Mouse (Mus musculus): ENCODE measurements around the gene Bank1.

Gene Bank1

DNA sequence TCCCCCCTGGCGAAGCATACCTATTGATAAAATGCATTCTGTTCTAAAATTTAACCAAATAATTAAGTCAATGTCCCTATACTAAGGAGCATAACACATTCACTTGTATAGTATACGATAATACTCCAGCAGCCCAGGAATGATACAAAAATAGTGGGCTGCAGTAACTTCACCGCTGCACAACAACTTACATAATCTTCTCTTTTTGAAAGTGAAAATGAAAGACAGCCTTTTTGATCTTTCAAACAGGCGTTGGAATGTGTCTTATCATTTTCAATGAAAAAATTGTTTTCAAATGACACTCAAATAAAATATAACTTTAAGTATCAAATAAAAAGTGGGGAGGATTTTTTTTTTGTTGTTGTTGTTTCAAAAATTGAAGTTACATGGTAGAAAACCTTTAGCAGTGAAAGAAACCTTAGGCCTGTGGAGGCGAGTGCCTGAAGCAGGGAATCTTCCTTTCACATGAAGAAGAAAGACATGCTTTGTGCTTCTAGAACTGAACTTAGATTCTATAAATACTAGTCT is 224.8 kb downstream of the Bank1 start:
- no peak for DNase-seq

DNA sequence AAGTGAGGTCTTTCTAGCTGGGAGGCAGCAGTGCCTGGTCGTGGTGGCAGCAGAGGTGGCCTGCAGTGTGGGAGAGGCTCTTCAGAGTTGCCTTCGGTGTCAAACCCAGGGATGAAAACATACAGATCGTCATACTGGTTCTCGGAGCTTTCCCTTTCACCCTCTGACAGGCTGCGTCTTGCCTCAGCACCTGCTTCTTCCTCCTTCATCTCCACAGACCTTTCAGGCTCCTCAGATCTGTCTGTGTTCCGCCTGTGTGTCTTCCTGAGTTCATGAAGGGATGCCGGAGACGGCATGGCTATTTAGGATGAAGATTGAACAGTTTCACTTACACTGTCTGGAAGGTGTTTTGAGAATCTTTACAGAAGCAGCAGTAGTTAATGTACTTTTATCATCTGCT is 225.6 kb downstream of the Bank1 start:
- DNase-seq: no peak

DNA sequence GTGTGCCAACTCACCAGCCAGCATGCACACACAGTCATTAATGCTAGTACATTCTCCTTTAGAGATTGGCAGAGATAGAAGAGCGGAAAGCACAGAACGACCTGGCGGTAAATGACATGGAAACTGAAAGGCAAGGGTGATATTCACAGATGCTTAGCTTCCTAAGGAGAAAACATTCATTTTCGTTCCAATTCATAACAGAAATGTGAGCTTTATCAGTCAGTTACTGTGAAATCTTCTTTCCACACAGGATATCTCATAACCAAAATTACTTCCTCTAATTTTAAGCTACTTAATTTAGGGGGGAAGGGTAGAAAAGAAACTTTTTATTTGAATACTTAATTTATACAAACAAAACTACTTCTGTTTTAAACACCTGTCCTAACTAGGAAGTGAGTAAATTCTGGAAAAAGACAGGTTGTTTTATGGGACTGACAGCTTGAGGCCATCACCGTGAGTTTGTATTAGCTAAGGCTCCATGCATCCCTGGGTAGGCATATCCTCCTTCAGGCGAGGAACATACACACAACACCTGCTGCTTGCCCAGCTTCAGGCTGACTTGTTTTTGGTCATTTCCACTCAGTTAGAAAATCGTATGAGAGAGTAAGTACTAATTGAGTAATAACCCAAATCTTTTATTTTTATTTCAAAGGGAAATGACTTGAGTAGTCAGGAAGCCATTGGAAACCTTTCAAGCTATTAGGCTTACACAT is 238.8 kb downstream of the Bank1 start:
- DNase-seq: no peak

GRCm38 (mm10) chr3:136086431-136086830 is 239.4 kb downstream of the Bank1 start:
- no peak for DNase-seq

DNA sequence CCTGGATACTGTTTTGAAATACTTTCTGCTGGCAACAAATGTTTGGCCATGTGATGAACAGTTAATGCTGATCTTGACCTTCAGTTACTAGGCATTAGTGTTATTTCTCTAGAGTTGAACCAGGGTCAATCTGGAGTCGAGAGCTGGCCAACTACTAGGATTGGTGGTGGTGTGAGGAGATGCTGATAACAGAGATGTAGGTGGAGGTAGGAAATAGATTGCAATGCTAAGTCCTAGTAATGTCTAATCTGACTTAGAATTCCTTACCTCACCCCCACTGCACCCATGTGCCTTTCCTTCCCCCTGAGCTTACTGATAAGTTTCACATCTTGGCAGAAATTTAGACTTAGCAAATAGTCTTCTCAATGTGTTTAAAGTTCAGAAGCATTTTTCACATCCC is 240.8 kb downstream of the Bank1 start:
- no peak for DNase-seq

- DNase-seq: peak in 1 of 2 experiments; percentile 9
These were observed 241.8 kb downstream of the Bank1 start for GRCm38 (mm10) chr3:136084066-136084465.

DNA sequence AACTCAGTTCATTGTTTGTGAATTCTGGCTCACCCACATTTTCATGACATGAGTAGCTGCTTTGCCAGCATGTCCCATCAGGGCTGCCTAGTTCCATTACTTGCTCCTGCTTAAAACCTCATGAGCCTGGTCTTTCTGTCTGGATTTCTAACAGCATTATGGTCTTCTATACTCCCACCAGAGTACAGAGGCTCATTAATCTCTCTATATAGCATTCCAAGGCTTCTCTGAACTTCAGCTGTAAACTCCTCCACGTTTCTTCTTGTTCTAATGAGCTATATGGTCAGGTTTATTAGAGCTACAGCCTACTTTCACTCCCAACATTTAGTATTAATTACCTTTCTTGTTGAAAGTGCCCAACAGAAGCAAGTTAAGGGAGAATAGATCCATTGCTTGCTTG is 244.6 kb downstream of the Bank1 start:
- no peak for DNase-seq

GRCm38 (mm10) chr3:136078535-136078934 is 247.3 kb downstream of the Bank1 start:
- no peak for DNase-seq

DNA sequence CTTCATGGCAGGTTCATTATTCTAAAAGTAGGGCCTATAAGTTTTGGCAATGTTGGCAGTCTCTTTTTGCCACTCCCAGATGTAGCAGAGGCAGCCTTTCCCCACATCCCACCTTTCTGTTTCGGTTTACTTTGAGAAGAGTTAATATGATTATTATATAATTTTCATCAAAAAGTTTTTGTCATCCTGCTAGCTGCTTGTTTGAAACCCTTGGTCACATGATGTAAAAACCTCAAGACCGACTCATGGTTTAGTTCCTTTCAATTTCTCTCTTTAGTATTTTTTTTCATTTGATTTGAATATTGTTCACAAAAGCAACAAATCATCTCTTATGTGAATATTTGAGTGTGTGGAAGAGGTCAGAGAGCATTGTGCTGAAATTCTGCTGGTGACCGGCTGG is 255.5 kb downstream of the Bank1 start:
- no peak for DNase-seq

DNA sequence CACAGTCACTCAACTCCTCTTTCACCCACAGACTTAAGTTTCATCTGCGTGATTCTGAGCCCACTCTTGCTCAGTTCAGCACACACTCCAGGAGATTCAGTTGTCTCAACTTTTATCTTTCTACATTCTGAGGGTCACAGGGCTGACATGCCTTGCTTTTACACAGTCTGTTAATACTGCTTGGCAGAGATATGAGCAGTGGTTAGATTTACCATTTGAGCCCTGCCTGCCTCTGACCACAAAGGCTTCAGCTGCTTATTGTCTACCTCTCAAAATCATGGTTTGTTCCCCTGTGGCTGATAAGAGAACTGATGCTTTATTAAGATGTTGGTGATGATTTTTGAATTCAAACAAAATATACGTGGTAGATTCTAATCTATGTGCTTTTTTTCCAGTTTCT is 264.0 kb downstream of the Bank1 start:
- no peak for DNase-seq

DNA sequence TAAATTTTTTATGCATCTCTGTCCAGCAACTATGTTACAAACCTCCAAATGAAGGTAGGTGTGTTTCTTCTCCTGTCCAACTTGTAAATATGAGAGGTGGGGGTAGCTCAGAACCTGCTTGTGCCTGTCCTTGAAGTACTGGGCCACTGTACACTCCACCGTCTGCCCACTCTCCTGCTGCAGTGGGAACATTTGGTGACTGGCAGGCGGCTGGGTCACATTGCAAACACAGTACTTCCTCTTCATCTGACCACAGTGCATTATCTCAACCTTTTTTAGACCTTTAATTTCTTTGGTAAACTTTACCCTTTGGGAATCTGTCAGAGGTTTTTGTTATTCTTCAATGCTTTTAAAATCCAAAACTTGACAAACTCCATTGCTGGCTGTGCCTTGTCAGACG is 275.2 kb downstream of the Bank1 start:
- no peak for DNase-seq

DNA sequence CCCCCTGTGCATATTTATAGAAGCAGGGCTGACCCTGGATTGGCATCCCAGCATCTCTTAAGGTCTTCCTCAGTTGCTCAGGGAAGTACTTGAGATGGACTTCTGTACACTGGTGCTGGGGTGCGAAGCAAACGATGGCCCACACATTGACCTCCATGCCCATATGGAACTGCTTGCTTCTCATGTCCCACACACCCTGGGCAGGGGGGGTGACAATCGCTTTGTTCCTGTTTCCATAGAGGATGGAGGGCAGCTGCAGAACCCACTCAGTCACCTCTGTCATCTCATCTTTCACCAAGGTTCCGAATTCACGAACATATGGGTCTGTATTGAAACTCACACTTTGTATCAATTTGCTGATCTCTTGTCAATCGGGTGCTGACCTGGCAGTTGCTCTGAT is 275.7 kb downstream of the Bank1 start:
- DNase-seq: no peak

GRCm38 (mm10) chr3:136048026-136048425 is 277.8 kb downstream of the Bank1 start:
- no peak for DNase-seq

DNA sequence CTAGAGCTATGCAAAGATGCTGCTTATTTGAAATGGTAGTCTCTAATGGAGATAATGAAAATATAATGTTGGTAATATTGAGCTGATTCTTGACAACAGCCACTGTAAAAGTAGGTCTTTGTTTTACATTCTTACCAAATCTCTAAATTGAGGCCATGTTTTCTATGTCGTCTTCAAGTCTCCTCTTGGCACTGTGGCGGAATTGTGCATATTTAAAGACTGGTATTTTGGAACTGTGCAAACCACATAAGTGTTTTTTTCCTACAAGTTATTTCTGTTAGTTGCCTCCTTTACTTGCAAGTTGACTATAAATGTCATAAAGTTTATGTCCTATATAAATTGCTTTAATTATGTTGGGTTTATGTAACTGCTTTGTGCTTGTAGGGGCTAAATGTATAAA is 280.5 kb downstream of the Bank1 start:
- no peak for DNase-seq

DNA sequence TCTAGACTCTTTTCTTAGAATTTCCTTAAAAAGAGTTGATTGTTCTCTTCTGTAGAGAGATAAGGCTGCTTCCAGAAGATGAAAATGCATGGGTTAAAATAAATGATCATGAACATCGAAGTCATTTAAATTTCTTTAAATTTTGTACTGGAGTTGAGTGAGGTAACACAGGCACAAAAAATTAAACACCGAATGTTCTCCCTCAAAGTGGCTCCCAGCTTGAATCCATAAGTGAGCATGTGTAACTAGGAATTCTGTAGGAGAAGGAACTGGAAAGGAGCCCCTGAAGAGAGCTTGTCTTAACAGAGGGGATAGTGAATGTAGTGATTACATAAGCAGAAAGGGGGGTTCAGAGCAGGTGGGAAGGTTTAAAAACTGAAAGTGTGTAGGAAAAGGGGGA is 285.8 kb downstream of the Bank1 start:
- DNase-seq: no peak

GRCm38 (mm10) chr3:136039446-136039845 is 286.4 kb downstream of the Bank1 start:
- no peak for DNase-seq

DNA sequence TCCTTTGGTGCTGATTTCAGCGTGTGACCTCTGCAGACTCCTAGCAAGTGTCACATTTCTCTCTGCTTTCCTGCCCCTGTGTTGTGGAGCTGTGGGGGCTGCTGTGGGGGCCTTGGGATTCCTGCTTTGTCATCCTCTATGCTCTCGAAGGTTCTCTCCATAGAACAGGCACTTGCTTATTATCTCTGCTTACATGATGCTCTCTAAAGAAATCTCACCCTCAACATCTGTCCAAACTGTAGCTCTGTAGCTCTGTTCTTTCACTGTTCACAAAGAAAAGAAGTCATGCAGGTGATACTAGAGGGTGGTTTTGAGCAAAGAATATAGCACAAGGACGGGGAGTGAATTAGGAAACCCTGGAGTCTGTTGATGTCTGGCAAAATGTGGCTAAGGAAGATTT is 288.6 kb downstream of the Bank1 start:
- DNase-seq: no peak

DNA sequence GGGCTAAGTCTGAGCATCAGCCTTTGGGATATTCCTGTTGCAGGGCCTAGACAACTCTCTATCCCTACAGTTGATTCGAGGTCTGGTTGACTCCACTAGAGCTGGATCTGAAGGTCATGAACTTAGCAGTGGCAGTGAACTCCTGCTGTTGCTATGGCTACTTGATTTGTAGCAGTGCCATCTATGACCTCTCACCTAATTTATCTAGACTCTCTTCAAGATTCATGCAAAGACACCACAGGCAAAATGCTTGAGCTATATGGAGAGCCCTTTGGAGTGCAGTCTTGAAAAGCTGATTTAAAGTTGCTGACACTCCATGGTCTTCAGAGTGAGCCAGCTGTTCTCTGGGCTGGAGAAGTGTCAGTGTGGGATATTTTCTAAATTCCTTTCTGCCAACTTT is 290.1 kb downstream of the Bank1 start:
- DNase-seq: no peak

DNA sequence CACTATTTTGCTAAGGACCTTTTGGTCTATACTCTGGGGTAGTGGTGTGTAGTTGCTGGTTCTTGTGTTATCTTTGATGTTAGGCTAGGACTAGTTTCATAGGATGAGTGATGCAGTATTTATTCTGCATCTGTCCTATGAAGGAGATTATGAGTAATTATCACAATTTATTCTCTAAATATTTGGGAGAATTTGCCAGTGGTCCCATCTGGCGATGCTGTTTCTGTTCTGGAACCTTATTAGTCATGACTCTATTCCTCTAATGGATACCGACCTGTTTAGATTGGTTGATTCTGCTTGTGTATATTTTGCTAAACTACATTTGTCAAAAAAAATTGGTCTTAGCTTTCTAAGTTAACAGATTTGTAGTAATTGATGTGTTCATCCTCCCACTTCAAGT is 301.0 kb downstream of the Bank1 start:
- DNase-seq: no peak

DNA sequence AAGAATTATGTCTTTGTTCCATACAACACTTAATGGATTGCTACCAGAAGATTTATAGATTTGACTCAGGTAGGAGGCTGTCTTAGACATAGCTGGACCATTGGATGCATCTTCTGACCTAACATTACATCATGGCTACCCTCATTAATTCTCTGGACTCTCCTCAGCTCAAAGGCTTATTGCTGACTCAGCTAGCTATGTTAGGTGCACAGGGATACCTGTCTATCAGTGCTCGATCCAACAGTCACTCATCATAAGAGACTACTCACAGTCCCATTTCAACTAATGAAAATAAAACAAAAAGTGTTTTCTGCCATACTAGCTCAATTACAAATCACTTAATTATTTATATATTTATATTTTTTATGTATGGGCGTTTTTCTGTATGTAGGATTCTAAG is 308.3 kb downstream of the Bank1 start:
- no peak for DNase-seq

- DNase-seq: no peak
These were observed 315.2 kb downstream of the Bank1 start for GRCm38 (mm10) chr3:136010616-136011015.

DNA sequence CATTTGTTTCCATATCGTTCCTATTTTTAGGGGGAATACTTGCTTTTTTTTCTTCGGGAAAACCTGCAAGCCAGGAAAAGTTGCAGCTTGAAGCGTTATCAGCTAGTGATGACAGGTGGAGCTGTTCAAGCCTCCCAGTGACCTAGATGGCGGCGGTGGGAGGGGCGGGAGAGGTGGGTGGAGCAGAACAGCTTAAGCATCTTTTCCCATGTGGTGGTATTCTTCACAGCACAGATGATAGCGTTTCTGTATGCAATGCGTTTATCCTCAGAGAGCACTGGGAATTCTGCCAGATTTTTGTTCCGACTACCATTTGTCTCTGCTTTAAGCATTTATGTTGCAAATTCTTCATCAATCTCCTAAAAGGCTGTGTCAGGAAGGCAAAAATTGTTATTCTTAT is 318.0 kb downstream of the Bank1 start:
- peak; percentile 54 to 67 for DNase-seq

DNA sequence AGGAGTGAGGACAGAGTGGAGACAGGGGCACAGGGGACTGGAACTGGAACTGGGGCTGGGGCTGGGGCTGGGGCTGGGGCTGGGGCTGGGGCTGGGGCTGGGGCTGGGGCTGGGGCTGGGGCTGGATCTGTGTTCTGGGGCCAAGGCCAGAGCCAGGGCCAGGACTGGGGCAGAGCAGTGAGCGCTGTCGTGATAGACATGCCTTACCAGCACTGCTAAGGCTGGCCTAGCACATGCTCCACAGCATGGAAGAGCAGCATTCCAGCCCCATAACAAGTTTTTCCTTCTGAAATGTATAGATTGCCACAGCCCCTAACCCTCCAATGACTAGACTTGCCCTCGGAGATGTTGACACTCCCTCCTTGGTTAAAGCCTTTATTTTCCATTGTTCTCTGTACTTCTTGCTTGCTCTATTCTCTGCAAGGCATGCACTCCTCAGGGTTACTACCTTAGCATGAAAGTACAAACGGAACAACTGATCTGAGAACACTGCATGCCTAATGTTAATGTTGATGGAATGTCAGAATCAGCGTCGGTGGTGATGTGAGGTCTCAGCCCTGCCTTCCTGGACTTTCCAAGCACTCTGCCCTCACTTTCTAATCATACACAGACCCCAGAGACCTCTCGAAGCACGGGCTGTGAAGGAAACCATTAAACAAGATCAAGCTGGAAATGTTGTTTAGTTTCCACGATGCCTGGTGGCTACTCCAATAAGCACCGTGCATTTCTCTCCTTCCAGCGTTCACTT is 318.6 kb downstream of the Bank1 start:
- DNase-seq: peak in 1 of 2 experiments; percentile 7
